Mouse (Mus musculus) kidney, adult 2 months (tissue): ENCODE data around the gene Slc6a20a. TPM values are rescaled to one million over a fixed set of nuclear protein-coding genes. Genes with fewer than 3 reads are reported as not detected.

Experiments
- DNase-seq: peaks from one replicate; pipeline ENCODE4 v3.0.0; 2021
- H3K27ac ChIP-seq: fragments of 200-500 bp; 2 replicates; pipeline ENCODE4 v1.5.1; 2012; ENCODE audit warnings: low read depth, low read length, control low read depth, inconsistent platforms; ENCODE audit not compliant: insufficient read depth
- H3K27me3 ChIP-seq: fragments of 200-500 bp; replicated peaks from 2 replicates; pipeline ENCODE4 v1.6.1; 2012; ENCODE audit warnings: mild to moderate bottlenecking, moderate library complexity, low read length, inconsistent platforms; ENCODE audit not compliant: control insufficient read depth, insufficient read depth
- H3K36me3 ChIP-seq: fragments of 200-500 bp; 2 replicates; pipeline ENCODE4 v1.6.1; 2012; ENCODE audit warnings: mild to moderate bottlenecking, moderate library complexity, low read length, inconsistent platforms; ENCODE audit not compliant: control insufficient read depth, insufficient read depth
- H3K4me1 ChIP-seq: fragments of 200-500 bp; 2 replicates; pipeline ENCODE4 v1.6.1; 2011; ENCODE audit warnings: low read length; ENCODE audit not compliant: control insufficient read depth, insufficient read depth
- H3K4me3 ChIP-seq: fragments of 200-500 bp; 2 replicates; pipeline ENCODE4 v1.5.1; 2011; ENCODE audit warnings: mild to moderate bottlenecking, low read depth, low read length, control low read depth; ENCODE audit not compliant: insufficient read depth
- CTCF ChIP-seq: fragments of 200-500 bp; conservative IDR thresholded peaks from 2 replicates; pipeline ENCODE4 v1.5.1; 2011; ENCODE audit warnings: low read depth, mild to moderate bottlenecking, control low read depth, low read length, moderate library complexity, mixed read lengths; ENCODE audit not compliant: insufficient read depth, insufficient read length
- POLR2A ChIP-seq: fragments of 200-500 bp; IDR thresholded peaks from one replicate; pipeline ENCODE4 v1.6.1; 2011; ENCODE audit warnings: low read depth, low read length, control low read depth
- WGBS: fragments of 180-500 bp; shearing (Covaris S2); methylation state at CpG from one replicate; pipeline ENCODE4 v1.1.7; 2018; 5-methylcytosine and 5-hydroxymethylcytosine counted together
- polyA plus RNA-seq: library from polyadenylated mRNA; depleted of rRNA; stranded (reverse); fragments of >200 nt; gene quantifications from 2 replicates; pipeline ENCODE4 v1.2.3, GENCODE M21; 2012; rRNA removed

The Slc6a20a gene
- 26.8 and 40.4 TPM in 2 replicates for polyA plus RNA-seq

DNA sequence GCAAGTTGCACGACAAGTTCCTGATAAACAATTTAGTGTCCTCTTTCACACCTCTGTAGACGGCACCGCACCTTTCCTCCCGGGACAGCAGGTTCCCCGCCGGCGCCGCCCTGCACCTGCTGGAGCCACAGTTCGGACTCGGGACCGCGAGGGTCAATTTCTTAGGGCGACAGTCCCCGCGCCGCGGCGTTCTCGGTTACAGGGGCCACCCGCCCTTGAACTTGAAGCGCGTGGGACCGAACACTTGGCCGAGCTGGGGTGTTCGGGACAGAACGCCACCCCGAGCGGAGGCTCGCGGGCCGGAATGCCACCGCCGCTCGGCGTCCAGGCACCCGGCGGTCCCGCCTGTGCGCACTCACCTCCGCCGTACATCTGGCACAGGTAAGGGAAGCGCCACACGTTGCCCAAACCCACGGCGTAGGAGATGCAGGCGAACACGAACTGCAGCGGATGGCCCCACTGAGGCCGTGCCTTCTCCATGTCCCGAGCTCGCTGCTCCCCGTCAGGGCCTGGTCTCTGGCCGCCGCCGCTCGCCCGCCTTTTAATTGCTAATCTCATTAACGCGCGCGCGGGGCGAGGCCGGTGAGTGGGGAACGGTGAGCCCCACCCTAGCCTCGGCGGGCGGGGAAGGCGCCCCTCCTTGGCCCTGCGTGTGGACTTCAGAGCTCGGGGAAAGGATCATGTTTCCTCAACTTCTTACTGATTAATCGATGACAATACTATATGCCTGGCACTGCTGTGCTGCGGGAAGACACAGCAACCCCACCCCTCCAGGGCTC, at the start of gene Slc6a20a, which contains the start of gene Ccr9:
Slc6a20a (minus strand) TSS at position 559 of the 779 bp plus-strand sequence.
Ccr9 (plus strand) TSS at position 113 of the 779 bp plus-strand sequence.
- H3K4me3 ChIP-seq = peak within 1 kb of the TSS; percentile 56
- no peaks in the 10 kb centered on the region for H3K36me3 ChIP-seq
- WGBS = 2% methylated on average over 73 of the region's 73 CpGs
- H3K27ac ChIP-seq = peak within 1 kb of the TSS; percentile 18; the same call in 1 of the 2 replicates
- no peak for TF ChIP-seq CTCF
- TF ChIP-seq POLR2A = no peak
- no peaks in the 10 kb centered on the region for H3K27me3 ChIP-seq
- no peaks in the 10 kb centered on the region for H3K4me1 ChIP-seq
- peak; percentile 84 for DNase-seq

DNA sequence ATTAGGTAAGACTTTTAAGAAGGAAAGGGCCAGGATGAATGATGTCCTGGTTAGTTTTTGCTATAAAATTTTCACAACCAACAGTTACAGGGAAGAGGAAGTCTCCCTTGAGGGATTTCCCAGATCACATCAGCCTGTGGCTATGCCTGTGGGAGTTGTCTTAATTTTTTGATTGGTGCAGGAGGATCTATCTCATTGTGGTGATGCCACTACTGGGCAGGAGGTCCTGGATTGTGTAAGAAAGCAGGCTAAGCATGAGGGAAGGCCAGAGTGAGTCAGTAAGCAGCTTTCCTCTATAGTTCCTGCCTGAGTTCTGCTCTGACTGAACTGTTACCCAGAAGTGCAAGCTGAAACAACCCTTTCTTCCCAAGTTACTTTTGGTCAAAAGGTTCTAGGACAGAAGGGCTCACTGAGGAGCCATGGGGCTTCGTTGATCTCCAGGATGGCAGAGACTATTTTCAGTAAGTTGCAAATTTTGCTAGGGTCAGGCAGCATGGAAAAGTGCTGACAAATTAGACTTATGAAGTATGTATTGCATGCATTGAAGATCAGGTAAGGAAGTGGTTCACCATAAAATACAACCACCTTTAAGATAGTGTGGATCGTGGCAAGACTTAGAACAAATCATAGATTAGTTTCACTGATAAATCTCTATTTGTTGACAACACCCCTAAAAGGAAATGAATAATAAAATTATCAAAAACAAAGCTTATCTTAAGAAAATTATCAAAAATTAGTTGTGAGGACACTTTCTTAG, 44.2 kb upstream of the Slc6a20a start:
- H3K4me3 ChIP-seq = no peak overlapping the region
- WGBS = 76% methylated on average over 2 of the region's 2 CpGs
- no peak for DNase-seq
- TF ChIP-seq POLR2A = no peak
- TF ChIP-seq CTCF = no peak
- no peak overlapping the region for H3K27ac ChIP-seq
- no peaks in the 10 kb centered on the region for H3K36me3 ChIP-seq
- H3K4me1 ChIP-seq = no peaks in the 10 kb centered on the region
- no peaks in the 10 kb centered on the region for H3K27me3 ChIP-seq

GRCm38 (mm10) chr9:123717186-123718008, 38.7 kb upstream of the Slc6a20a start, which contains the start of gene Lztfl1:
Gene Lztfl1, minus strand, starts transcription at chr9:123717697.
- Histone ChIP-seq H3K27ac (peak within 1 kb of the TSS; percentile 67), H3K4me3 (peak within 1 kb of the TSS; percentile 76), H3K4me1 (peaks cover 4% of the 10 kb centered on the region; the same call in 1 of the 2 replicates), H3K36me3 (no peaks in the 10 kb centered on the region), H3K27me3 (no peaks in the 10 kb centered on the region)
- TF ChIP-seq CTCF (no peak), POLR2A (no peak)
- 1% methylated on average over 55 of the region's 55 CpGs for WGBS
- peak; percentile 99 for DNase-seq

DNA sequence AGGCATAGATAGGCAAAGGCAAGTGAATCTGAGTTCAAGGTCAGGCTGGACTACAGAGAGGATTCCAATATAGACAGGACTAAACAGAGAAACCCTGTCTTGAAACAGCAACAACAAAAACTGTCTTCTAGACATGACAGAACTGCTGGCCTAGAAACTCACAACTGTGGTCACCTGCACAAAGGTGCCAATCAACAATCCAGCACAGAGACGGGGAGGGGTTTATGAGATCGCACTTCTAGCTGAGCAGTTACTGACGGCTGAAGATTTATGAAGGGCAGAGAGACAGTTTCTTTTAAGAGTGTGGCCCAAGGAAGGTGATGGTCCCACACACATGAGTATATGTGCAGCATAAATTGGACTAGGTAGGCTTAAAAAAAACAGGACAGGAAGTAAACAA, 37.6 kb upstream of the Slc6a20a start:
- WGBS = 16% methylated on average over 3 of the region's 3 CpGs
- TF ChIP-seq CTCF (no peak), POLR2A (no peak)
- H3K27me3 ChIP-seq = no peaks in the 10 kb centered on the region
- DNase-seq = peak; percentile 26
- H3K4me1 ChIP-seq = peaks cover 4% of the 10 kb centered on the region; the same call in 1 of the 2 replicates
- H3K36me3 ChIP-seq = no peaks in the 10 kb centered on the region; the same call in 1 of the 2 replicates
- H3K4me3 ChIP-seq = 0 out of 2 replicates have a peak overlapping the region, but pooled peaks have one; percentile 7
- H3K27ac ChIP-seq = no peak overlapping the region; the same call in 1 of the 2 replicates

DNA sequence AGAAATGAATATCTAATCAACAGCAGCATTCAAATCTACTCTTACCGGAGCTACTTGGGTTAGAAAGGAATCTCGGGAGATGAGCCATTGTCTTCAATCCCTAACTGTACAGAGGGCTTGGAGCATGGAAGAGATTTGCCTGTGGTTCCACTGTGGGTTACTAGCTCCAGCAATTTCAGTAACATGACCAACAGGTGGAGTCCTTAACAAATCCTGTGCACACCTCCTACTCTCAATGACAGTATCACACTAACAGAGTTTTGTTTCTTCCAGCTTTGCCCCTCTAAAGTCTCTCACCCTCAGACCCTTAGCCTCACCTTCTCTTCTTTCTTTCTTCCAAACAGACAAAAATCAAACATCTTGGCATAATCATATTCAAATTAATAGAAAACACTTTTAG, 34.4 kb upstream of the Slc6a20a start:
- H3K36me3 ChIP-seq = peaks cover 2% of the 10 kb centered on the region
- no peak overlapping the region for H3K27ac ChIP-seq
- no peak overlapping the region for H3K4me3 ChIP-seq
- TF ChIP-seq CTCF = no peak
- no peak for TF ChIP-seq POLR2A
- H3K4me1 ChIP-seq = peaks cover 4% of the 10 kb centered on the region; the same call in 1 of the 2 replicates
- 71% methylated on average over 2 of the region's 2 CpGs for WGBS
- no peaks in the 10 kb centered on the region for H3K27me3 ChIP-seq
- peak; percentile 21 for DNase-seq

- no peaks in the 10 kb centered on the region for H3K27me3 ChIP-seq
- peak; percentile 24 for DNase-seq
- no peak overlapping the region for H3K27ac ChIP-seq
- 27% methylated on average over 2 of the region's 2 CpGs for WGBS
- TF ChIP-seq POLR2A = no peak
- no peak for TF ChIP-seq CTCF
- H3K4me1 ChIP-seq = no peaks in the 10 kb centered on the region
- peaks cover 2% of the 10 kb centered on the region for H3K36me3 ChIP-seq
- H3K4me3 ChIP-seq = no peak overlapping the region
Measured at GRCm38 (mm10) chr9:123709226-123709625, 30.5 kb upstream of the Slc6a20a start.
